Mouse (Mus musculus) heart, adult 2 months (tissue): ENCODE results near the gene Armc2. TPM values are rescaled to one million over a fixed set of nuclear protein-coding genes. Genes with fewer than 3 reads are reported as not detected.

Source experiments
- DNase-seq, 2 experiments: peaks; one replicate each; pipeline ENCODE4 v3.0.0; 2021
- H3K27ac ChIP-seq: fragments of 200-600 bp; 2 replicates; pipeline ENCODE4 v1.8.1; 2022
- H3K27me3 ChIP-seq: fragments of 200-500 bp; 2 replicates; pipeline ENCODE4 v1.6.1; 2012; ENCODE audit warnings: mild to moderate bottlenecking, low read length, inconsistent platforms, mixed read lengths; ENCODE audit not compliant: control insufficient read depth, insufficient read depth
- H3K36me3 ChIP-seq: fragments of 200-500 bp; 2 replicates; pipeline ENCODE4 v1.6.1; 2012; ENCODE audit warnings: low read length, inconsistent platforms; ENCODE audit not compliant: control insufficient read depth, insufficient read depth
- H3K4me1 ChIP-seq: fragments of 200-500 bp; 2 replicates; pipeline ENCODE4 v1.6.1; 2011; ENCODE audit warnings: low read length; ENCODE audit not compliant: control insufficient read depth, insufficient read depth
- H3K4me3 ChIP-seq: fragments of 200-600 bp; 2 replicates; pipeline ENCODE4 v1.8.1; 2022
- H3K79me2 ChIP-seq: fragments of 200-500 bp; replicated peaks from 2 replicates; pipeline ENCODE4 v1.6.1; 2012; ENCODE audit warnings: mild to moderate bottlenecking, inconsistent platforms, low read length, moderate library complexity, mixed read lengths; ENCODE audit not compliant: control insufficient read depth, insufficient read depth
- H3K9ac ChIP-seq: fragments of 200-500 bp; 2 replicates; pipeline ENCODE4 v1.6.1; 2012; ENCODE audit warnings: low read depth, mild to moderate bottlenecking, control low read depth, inconsistent platforms, low read length, mixed read lengths
- CTCF ChIP-seq: fragments of 200-600 bp; IDR thresholded peaks from 2 replicates; pipeline ENCODE4 v1.8.1; 2022; ENCODE audit warnings: antibody characterized with exemption, mild to moderate bottlenecking, moderate library complexity
- EP300 ChIP-seq: fragments of 200-500 bp; IDR thresholded peaks from 2 replicates; pipeline ENCODE4 v1.6.1; 2011; ENCODE audit warnings: low read depth, low read length, control low read depth; ENCODE audit not compliant: insufficient read depth
- POLR2A ChIP-seq: fragments of 200-500 bp; IDR thresholded peaks from 2 replicates; pipeline ENCODE4 v1.6.1; 2011; ENCODE audit warnings: mild to moderate bottlenecking, low read depth, low read length, control low read depth; ENCODE audit not compliant: insufficient read depth
- WGBS: fragments of 180-500 bp; shearing (Covaris S2); methylation state at CpG from one replicate; pipeline ENCODE4 v1.1.7; 2018; 5-methylcytosine and 5-hydroxymethylcytosine counted together
- intact Hi-C: fragments of 180-260 bp; cut with DNase I; formaldehyde crosslinking; loops from one replicate; pipeline ENCODE4 v1.15.1; 2025
- polyA plus RNA-seq: library from polyadenylated mRNA; depleted of rRNA; stranded (reverse); fragments of >200 nt; gene quantifications from 2 replicates; pipeline ENCODE4 v1.2.3, GENCODE M21; 2012
- total RNA-seq, 2 experiments: library from RNA; stranded (reverse); gene quantifications; 2 replicates each; pipeline ENCODE4 v1.2.3; 2021

The Armc2 gene
- total and polyA plus RNA-seq, 3 experiments, result 6.4 to 22.8 (median 16.7) TPM

DNA sequence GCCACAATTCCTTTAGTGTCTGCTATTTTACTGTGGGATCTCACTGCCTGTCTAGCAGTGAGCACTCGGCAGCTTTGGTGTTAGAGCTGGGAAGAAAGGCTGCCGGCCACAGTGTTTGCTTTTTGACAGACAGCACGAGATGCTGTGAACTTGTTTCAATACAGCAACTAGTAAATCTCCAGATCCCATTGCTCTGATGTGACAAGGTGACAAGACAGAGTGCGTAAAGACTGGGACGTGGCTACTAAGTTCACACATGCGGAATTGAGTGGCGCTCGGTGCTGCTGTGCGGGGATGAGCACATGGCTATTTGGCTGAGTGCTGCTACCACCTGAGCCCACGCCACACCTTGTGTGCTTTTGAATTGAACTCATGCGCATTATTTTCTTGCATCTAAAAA is 110.8 kb downstream of the Armc2 start:
- Histone ChIP-seq H3K4me1 (no peaks in the 10 kb centered on the region; the same call in 1 of the 2 replicates), H3K4me3 (no peak overlapping the region), H3K9ac (no peak overlapping the region), H3K36me3 (peaks cover 6% of the 10 kb centered on the region), H3K27me3 (no peaks in the 10 kb centered on the region), H3K79me2 (no peaks in the 10 kb centered on the region), H3K27ac (no peak overlapping the region)
- intact Hi-C loops, result loop anchor here (5.0 kb wide), 1 partner anchor 55 kb away; no protein-coding TSS in a partner anchor
- no peak for DNase-seq
- TF ChIP-seq EP300 (no peak), POLR2A (no peak), CTCF (no peak)
- WGBS, result 87% methylated on average over 11 of the region's 11 CpGs

GRCm38 (mm10) chr10:41901864-41902263 is 116.4 kb downstream of the Armc2 start:
- peaks cover 24% of the 10 kb centered on the region for H3K36me3 ChIP-seq
- no peak overlapping the region; the same call in 1 of the 2 replicates for H3K4me3 ChIP-seq
- H3K4me1 ChIP-seq, result peaks cover 6% of the 10 kb centered on the region
- H3K27me3 ChIP-seq, result no peaks in the 10 kb centered on the region
- intact Hi-C loops, result no loop called here
- H3K79me2 ChIP-seq, result peaks cover 4% of the 10 kb centered on the region; the same call in 1 of the 2 replicates
- WGBS, result 70% methylated on average over 6 of the region's 6 CpGs
- no peak overlapping the region for H3K9ac ChIP-seq
- peak overlapping the region; percentile 81 for H3K27ac ChIP-seq
- TF ChIP-seq CTCF (no peak), POLR2A (no peak), EP300 (0 out of 2 replicates have a peak, but pooled peaks have one; percentile 49)
- peak in 1 of 2 experiments; percentile 59 for DNase-seq

- peaks cover 4% of the 10 kb centered on the region; the same call in 1 of the 2 replicates for H3K79me2 ChIP-seq
- 65% methylated on average over 8 of the region's 8 CpGs for WGBS
- H3K27me3 ChIP-seq, result no peaks in the 10 kb centered on the region
- no peak for TF ChIP-seq CTCF
- no peak for TF ChIP-seq EP300
- no peak for TF ChIP-seq POLR2A
- peaks cover 6% of the 10 kb centered on the region for H3K4me1 ChIP-seq
- H3K27ac ChIP-seq, result peak overlapping the region; percentile 81
- no peak overlapping the region for H3K4me3 ChIP-seq
- H3K36me3 ChIP-seq, result peaks cover 26% of the 10 kb centered on the region
- intact Hi-C loops, result no loop called here
- no peak for DNase-seq
- H3K9ac ChIP-seq, result peak overlapping the region; percentile 39
Measured at GRCm38 (mm10) chr10:41901456-41901855, 116.8 kb downstream of the Armc2 start.

DNA sequence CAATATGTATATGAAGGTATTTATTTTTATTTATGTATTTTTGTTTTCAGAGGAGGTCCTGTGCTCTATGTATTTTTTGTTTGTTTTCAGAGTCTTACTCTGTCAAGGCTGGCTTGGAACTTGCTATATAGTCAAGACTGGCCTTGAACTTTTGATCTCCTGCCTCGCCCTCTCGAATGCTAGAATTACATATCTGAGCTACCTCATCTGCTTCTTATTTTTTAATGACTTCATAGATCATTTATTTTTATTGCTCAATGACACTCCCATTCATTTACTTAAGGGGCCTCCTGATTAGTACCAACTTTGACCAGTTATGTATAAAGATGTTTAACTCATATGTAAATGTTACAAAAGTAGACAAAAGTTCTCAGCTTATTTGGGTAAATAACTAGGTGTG is 121.4 kb downstream of the Armc2 start:
- Histone ChIP-seq H3K36me3 (peaks cover 48% of the 10 kb centered on the region), H3K4me1 (peaks cover 24% of the 10 kb centered on the region), H3K4me3 (no peak overlapping the region), H3K27ac (no peak overlapping the region), H3K9ac (no peak overlapping the region), H3K27me3 (no peaks in the 10 kb centered on the region), H3K79me2 (peaks cover 7% of the 10 kb centered on the region)
- TF ChIP-seq CTCF (no peak), EP300 (no peak), POLR2A (no peak)
- intact Hi-C loops, result no loop called here
- 91% methylated on average over 2 of the region's 2 CpGs for WGBS
- DNase-seq, result no peak

DNA sequence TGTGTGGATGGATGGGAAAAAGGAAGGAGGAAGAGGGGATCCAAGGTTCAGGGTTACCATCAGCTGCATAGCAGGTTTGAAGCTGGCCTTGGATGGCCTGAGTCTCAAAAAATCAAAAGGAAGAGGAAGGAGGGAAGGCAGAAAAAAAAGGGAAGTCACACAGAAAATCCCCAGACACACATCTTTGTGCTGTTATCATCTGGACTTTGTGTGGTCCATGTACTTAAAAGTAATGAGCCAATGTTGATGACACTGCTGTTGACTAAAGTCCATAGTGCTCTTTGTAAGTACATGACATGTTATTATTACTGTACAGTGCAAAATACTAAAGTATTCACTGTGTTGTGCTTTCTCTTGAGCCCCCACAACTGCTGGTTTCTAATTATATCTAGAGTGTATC is 121.8 kb downstream of the Armc2 start:
- H3K9ac ChIP-seq, result no peak overlapping the region
- peaks cover 7% of the 10 kb centered on the region for H3K79me2 ChIP-seq
- peaks cover 22% of the 10 kb centered on the region for H3K4me1 ChIP-seq
- H3K36me3 ChIP-seq, result peaks cover 49% of the 10 kb centered on the region
- intact Hi-C loops, result no loop called here
- H3K27ac ChIP-seq, result no peak overlapping the region
- H3K27me3 ChIP-seq, result no peaks in the 10 kb centered on the region
- no peak for DNase-seq
- no peak overlapping the region for H3K4me3 ChIP-seq
- TF ChIP-seq CTCF (no peak), POLR2A (no peak), EP300 (no peak)

DNA sequence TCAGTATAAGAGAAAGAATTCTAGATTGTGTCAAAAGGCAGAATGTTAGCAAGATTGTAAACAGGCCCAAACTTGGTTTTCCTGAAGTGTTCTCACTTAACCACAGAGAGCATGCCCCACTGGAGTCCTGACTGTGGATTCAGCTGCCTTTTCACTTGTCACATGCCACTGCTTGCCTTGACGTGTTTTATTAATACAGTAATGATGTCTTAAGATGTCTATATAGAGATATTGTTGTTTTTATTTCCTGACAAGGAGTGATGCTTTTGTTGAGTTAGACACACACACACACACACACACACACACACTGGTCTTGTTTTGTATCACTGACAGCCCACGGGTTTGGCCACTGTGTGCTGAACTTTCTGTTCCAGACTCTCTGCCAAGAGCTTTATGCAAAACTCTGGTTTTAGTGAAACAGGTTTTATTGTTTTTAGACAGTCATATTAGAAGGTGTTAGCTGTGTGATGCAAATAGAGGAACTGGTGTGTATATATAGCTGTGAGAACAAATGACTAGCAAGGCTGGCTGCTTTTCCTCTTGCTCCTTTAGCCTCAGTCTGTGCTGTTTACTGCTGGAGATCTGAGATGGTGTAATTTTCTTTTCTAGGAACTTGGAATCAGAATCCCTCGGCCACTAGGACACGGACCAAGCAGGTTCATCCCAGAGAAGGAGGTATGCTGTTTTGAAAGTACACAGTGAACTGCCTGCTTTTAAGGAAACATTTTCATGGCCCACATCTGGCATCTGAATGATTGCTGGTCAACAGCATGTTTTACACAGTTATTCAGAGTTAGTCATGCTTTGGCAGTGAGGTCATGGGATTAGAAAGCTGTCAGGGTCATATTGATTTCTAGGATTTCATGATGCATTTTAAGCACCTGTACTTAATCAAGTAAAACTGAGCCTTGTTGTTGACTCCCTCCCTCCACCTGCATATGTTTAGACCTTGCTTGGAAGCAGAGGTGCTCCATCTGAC is 124.5 kb downstream of the Armc2 start:
- Histone ChIP-seq H3K9ac (peak overlapping the region; percentile 62), H3K27ac (peak overlapping the region; percentile 82), H3K4me1 (peaks cover 27% of the 10 kb centered on the region), H3K4me3 (no peak overlapping the region), H3K79me2 (peaks cover 5% of the 10 kb centered on the region), H3K27me3 (no peaks in the 10 kb centered on the region), H3K36me3 (peaks cover 51% of the 10 kb centered on the region)
- 7% methylated on average over 4 of the region's 4 CpGs for WGBS
- peak; percentile 87 for TF ChIP-seq EP300
- no peak for TF ChIP-seq POLR2A
- DNase-seq, result peak; percentile 52 to 67
- intact Hi-C loops, result loop anchor here (2.0 kb wide), 1 partner anchor 39 kb away; no protein-coding TSS in a partner anchor
